Mouse (Mus musculus) hindbrain, embryonic 13.5 days (tissue): ENCODE measurements around the gene Ypel5. TPM values are rescaled to one million over a fixed set of nuclear protein-coding genes. Genes with fewer than 3 reads are reported as not detected.
A peak's percentile ranks its signal among the peaks of the same experiment; 100 is the strongest.

Source experiments
- ATAC-seq: fragments of 200-750 bp; cut with Nextera tagmentation; 2 replicates; pipeline ENCODE4 v1.8.0; 2017; ENCODE audit warnings: moderate TSS enrichment; ENCODE audit not compliant: low FRiP score
- H3K27ac ChIP-seq: fragments of 300-500 bp; sonication (generic); 2 replicates; pipeline ENCODE4 v1.5.1; 2015; ENCODE audit warnings: inconsistent platforms, mild to moderate bottlenecking, moderate library complexity
- H3K27me3 ChIP-seq: fragments of 300-500 bp; sonication (generic); 2 replicates; pipeline ENCODE4 v1.6.1; 2015; ENCODE audit warnings: mild to moderate bottlenecking, inconsistent platforms
- H3K36me3 ChIP-seq: fragments of 300-500 bp; sonication (generic); 2 replicates; pipeline ENCODE4 v1.6.1; 2015; ENCODE audit warnings: mild to moderate bottlenecking, inconsistent platforms
- H3K4me1 ChIP-seq: fragments of 300-500 bp; sonication (generic); replicated peaks from 2 replicates; pipeline ENCODE4 v1.6.1; 2015; ENCODE audit warnings: inconsistent platforms
- H3K4me2 ChIP-seq: fragments of 300-500 bp; sonication (generic); 2 replicates; pipeline ENCODE4 v1.6.1; 2015; ENCODE audit warnings: inconsistent platforms, mild to moderate bottlenecking, moderate library complexity
- H3K4me3 ChIP-seq: fragments of 300-500 bp; sonication (generic); 2 replicates; pipeline ENCODE4 v1.5.1; 2015; ENCODE audit warnings: mild to moderate bottlenecking, inconsistent platforms
- H3K9ac ChIP-seq: fragments of 300-500 bp; sonication (generic); 2 replicates; pipeline ENCODE4 v1.6.1; 2015; ENCODE audit warnings: mild to moderate bottlenecking, inconsistent platforms
- H3K9me3 ChIP-seq: fragments of 300-500 bp; sonication (generic); 2 replicates; pipeline ENCODE4 v1.6.1; 2016; ENCODE audit warnings: inconsistent platforms
- WGBS: fragments of 180-500 bp; shearing (Covaris S2); methylation state at CpG from one replicate; pipeline ENCODE4 v1.1.7; 2015; 5-methylcytosine and 5-hydroxymethylcytosine counted together
- polyA plus RNA-seq: library from polyadenylated mRNA; unstranded; fragments of >200 nt; fragmentation: Nextera tagmentation; extraction: Ambion mirVana; gene quantifications from 2 replicates; pipeline ENCODE4 v1.2.1, GENCODE M21; 2015

The Ypel5 gene
- 112 and 118 TPM in 2 replicates for polyA plus RNA-seq

DNA sequence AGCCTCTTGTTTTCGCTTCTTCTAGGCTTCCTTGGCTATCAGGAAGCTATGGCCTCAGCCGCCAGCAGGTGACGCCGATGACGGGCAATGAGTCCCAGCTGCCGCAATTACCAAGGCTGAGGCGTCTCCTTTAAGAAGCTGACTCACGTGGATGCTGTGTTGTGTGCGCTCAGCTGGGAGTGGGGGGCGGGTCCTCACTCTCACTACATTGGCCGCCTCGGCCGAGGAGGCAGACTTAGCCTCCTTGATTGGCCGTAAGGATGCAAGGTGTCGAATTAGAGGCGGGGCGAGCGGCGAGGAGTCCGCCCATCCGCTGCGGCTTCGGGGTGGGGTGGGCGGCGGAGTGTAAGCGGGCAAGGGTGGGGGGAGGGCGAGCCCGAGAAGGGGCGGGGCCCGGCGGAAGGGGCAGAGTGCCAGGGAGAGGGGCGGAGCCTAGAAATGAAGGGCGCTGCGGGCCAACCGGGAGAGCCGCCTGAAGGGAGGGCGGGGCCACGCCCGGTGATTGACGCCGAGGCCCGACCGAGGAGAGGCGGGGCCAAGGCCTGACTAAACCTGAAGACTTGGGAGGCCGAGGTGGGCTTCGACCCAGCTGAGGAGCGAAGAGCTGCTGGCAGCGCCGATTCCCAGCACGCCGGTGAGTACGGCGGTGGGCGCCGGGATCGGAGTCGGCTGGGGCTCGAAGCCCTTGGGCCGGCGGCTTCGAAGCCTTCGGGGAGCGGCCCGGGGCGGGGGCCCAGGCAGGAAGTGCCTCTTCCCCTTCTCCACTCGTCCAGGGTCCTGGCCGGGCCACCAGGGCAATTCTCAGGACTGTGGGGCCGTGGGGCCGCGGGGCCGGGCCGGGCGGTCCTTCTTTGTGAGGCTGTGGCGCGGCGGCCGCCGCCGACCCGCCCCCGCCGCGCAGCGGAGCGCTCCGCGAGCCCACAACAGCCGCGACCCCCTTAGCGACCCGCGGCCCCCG is at the start of gene Ypel5:
TSS of gene Ypel5 (plus strand) at position 296 of the 958 bp plus-strand sequence.
- under 1% methylated on average over 74 of the region's 93 CpGs for WGBS
- ATAC-seq = peak; percentile 99
- Histone ChIP-seq H3K4me2 (peak within 1 kb of the TSS; percentile 60), H3K4me3 (peak within 1 kb of the TSS; percentile 84), H3K9ac (peak within 1 kb of the TSS; percentile 98), H3K36me3 (no peaks in the 10 kb centered on the region), H3K4me1 (peaks cover 27% of the 10 kb centered on the region), H3K9me3 (no peaks in the 10 kb centered on the region), H3K27ac (peak within 1 kb of the TSS; percentile 99), H3K27me3 (no peaks in the 10 kb centered on the region)

DNA sequence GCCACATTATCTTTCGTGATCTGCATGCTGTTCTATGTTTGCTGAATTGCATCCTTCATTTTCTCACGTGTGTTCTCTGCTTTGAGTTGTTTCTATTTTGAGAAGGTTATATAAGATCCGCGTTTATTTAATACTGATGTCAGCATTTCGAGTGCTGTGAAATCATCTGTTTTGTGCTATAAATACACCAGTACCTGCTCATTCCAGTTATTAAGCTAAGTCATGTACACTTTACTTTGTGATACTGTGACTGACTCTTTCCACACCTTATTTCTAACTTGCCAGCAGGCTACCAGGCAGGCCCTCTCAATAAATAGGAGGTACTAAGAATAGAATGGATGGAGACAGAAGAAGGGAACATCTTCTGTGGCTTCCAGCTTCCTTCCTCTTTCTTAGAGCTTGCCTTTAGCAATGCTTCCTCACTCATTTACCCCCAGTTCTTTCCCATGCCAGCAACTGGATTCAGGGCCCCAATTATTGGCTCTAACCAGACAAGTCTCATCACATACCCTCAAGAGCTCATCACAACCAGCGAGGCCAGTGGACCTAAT is 48.3 kb upstream of the Ypel5 start:
- WGBS = 89% methylated on average over 6 of the region's 6 CpGs
- ATAC-seq = no peak
- 0 out of 2 replicates have a peak, but pooled peaks cover 2% of the 10 kb centered on the region for H3K27me3 ChIP-seq

GRCm38 (mm10) chr17:72793278-72793677 is 43.0 kb upstream of the Ypel5 start:
- Histone ChIP-seq H3K9me3 (no peaks in the 10 kb centered on the region), H3K4me1 (no peaks in the 10 kb centered on the region), H3K27me3 (no peaks in the 10 kb centered on the region), H3K9ac (no peak overlapping the region), H3K4me2 (no peak overlapping the region), H3K4me3 (no peak overlapping the region), H3K27ac (no peak overlapping the region), H3K36me3 (no peaks in the 10 kb centered on the region)
- no peak for ATAC-seq
- WGBS = 88% methylated on average over 4 of the region's 4 CpGs

More for the DNA sequence above, 48.3 kb upstream of the Ypel5 start:
- no peaks in the 10 kb centered on the region for H3K36me3 ChIP-seq
- H3K27ac ChIP-seq = no peak overlapping the region
- no peaks in the 10 kb centered on the region for H3K4me1 ChIP-seq
- no peak overlapping the region for H3K9ac ChIP-seq
- no peak overlapping the region for H3K4me2 ChIP-seq
- no peak overlapping the region for H3K4me3 ChIP-seq
- no peaks in the 10 kb centered on the region for H3K9me3 ChIP-seq

DNA sequence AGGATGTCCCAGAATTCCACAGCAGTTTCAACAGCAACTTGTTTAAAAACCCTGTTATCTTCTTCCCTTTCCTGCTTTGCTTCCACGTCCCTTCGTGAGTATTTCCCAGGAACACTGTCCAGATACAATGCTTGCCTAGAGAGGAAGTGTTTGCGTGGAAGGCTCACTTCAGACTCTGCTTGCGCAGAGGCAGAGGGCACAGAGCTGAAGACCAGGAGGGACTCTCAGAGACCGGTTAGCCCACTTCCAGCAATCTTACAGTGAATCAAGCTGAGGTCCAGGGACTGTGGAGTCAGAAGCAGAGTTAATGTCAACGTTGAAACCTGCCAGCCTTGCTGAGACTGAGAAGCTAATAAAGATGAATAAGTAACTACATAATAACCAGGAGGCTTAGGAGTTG is 41.6 kb upstream of the Ypel5 start:
- H3K9ac ChIP-seq = no peak overlapping the region
- WGBS = 79% methylated on average over 6 of the region's 6 CpGs
- H3K36me3 ChIP-seq = no peaks in the 10 kb centered on the region
- no peak overlapping the region for H3K27ac ChIP-seq
- no peak overlapping the region for H3K4me3 ChIP-seq
- H3K27me3 ChIP-seq = no peaks in the 10 kb centered on the region
- H3K9me3 ChIP-seq = no peaks in the 10 kb centered on the region
- H3K4me2 ChIP-seq = no peak overlapping the region
- ATAC-seq = no peak
- H3K4me1 ChIP-seq = no peaks in the 10 kb centered on the region

DNA sequence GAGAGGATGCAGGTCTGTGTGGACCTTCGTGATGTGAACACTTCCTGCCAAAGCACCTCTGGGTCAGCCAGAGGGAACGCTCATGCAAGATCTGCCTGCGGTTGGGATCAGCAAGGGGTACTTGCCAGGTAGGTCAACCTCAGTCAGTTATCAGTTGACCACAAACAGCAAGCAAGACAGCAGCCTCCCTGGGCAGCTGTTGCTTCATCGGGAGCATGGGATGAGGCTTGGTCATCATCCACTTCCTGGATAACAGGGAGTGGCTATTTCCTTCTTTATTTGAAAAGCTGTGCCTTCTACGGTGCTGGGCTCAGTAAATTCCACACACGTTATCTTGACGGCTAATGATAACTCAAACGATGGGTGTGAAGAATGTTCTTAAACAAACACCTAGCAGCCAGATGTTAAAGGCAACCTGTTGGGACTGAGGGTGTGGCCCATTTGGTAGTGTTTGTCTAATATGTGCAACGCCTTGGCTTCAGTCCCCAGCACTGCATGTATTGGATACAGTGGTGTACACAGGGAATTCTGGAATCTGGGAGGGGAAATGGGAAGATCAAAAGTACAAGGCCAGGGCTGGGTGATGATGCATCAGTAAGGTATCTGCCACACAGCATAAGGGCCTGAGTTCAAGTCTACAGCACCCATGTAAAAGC is 40.7 kb upstream of the Ypel5 start:
- no peaks in the 10 kb centered on the region for H3K27me3 ChIP-seq
- ATAC-seq = no peak
- no peak overlapping the region for H3K4me2 ChIP-seq
- H3K36me3 ChIP-seq = no peaks in the 10 kb centered on the region
- WGBS = 90% methylated on average over 9 of the region's 9 CpGs
- H3K4me1 ChIP-seq = no peaks in the 10 kb centered on the region
- H3K4me3 ChIP-seq = no peak overlapping the region
- H3K9me3 ChIP-seq = no peaks in the 10 kb centered on the region
- no peak overlapping the region for H3K27ac ChIP-seq
- no peak overlapping the region for H3K9ac ChIP-seq

DNA sequence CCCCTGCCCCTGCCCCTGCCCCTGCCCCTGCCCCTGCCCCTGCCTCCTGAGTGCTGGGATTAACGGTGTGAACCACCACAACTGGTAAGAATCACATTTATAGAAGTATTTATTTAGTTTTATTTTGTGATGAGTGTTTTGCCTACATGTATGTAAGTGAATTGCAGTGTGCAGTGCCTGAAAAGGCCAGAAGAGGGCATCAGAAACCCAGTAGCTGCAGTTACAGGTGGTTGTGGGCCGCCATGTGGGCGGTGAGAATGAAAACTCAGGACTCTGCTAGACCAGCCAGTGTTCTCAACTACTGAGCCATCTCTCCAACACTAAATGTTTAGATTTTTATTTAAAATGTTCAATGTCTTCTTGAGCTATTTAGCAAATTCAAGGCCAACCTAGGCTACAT is 39.7 kb upstream of the Ypel5 start:
- no peak for ATAC-seq
- WGBS = 87% methylated on average over 3 of the region's 3 CpGs
- H3K4me2 ChIP-seq = no peak overlapping the region
- H3K4me3 ChIP-seq = no peak overlapping the region
- H3K4me1 ChIP-seq = no peaks in the 10 kb centered on the region
- H3K36me3 ChIP-seq = no peaks in the 10 kb centered on the region
- H3K27ac ChIP-seq = no peak overlapping the region
- H3K9me3 ChIP-seq = no peaks in the 10 kb centered on the region
- H3K27me3 ChIP-seq = no peaks in the 10 kb centered on the region
- H3K9ac ChIP-seq = no peak overlapping the region

DNA sequence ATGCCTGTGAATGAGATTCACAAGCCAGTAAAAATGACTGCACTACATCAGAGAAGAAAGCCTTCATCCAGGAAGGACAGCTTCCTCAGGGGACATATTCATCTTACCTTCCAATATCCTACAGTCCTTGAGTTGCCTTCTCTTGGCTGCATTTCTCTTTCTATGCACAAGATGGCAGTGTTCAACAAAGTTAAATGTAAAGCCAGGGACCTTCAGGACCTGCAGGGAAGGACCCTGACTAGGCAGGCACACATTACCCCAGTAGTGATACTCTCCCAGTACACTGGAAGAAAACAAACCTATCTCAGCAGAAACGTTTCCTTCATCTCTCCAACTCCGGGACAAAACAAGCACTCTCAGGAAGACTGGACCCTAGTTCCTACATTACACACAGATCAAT is 38.4 kb upstream of the Ypel5 start:
- Histone ChIP-seq H3K9ac (no peak overlapping the region), H3K36me3 (no peaks in the 10 kb centered on the region), H3K4me2 (no peak overlapping the region), H3K4me3 (no peak overlapping the region), H3K27ac (no peak overlapping the region), H3K27me3 (no peaks in the 10 kb centered on the region), H3K4me1 (no peaks in the 10 kb centered on the region), H3K9me3 (no peaks in the 10 kb centered on the region)
- peak; percentile 72; the same call in 1 of the 2 replicates for ATAC-seq
- WGBS = 27% methylated on average over 2 of the region's 2 CpGs

DNA sequence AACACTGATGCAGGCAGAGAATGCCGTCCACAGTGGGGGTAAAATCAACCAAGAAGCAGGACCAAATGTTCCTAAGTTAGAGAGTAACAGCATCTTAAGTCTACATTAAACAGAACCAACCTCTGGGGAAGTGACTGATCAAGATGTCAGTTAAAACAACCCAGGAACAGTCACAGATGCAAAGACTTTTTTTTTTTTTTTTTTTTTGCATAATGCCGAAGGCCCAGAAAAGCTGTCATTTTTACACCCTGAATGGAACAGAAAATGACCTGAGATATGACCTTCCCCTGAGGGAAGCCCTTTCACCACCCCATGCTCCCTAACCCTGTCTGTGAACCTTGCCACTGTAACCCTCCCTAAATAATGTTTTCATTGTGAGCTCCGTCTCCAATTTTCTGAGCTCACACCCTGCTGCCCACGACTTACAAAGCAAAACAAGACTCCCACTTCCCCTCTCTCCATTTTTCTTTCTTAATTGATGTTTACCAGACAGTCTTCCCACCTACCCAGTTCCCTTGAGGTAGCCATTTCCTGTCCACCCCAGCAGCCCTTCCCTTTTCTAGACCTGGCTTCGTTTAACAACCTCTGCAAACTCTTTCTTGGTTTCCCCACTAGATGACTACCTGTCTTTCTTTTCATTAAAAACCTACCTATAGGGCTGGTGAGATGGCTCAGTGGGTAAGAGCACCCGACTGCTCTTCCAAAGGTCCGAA is 26.2 kb upstream of the Ypel5 start:
- Histone ChIP-seq H3K27ac (no peak overlapping the region), H3K36me3 (no peaks in the 10 kb centered on the region), H3K9me3 (no peaks in the 10 kb centered on the region), H3K4me2 (no peak overlapping the region), H3K27me3 (no peaks in the 10 kb centered on the region), H3K4me1 (peaks cover 6% of the 10 kb centered on the region; the same call in 1 of the 2 replicates), H3K9ac (no peak overlapping the region), H3K4me3 (no peak overlapping the region)
- no peak for ATAC-seq
- WGBS = 58% methylated on average over 7 of the region's 7 CpGs

- Histone ChIP-seq H3K27ac (0 out of 2 replicates have a peak overlapping the region, but pooled peaks have one; percentile 25), H3K27me3 (no peaks in the 10 kb centered on the region), H3K4me1 (peaks cover 6% of the 10 kb centered on the region; the same call in 1 of the 2 replicates), H3K4me3 (no peak overlapping the region), H3K9ac (0 out of 2 replicates have a peak overlapping the region, but pooled peaks have one; percentile 46), H3K36me3 (no peaks in the 10 kb centered on the region), H3K9me3 (no peaks in the 10 kb centered on the region), H3K4me2 (0 out of 2 replicates have a peak overlapping the region, but pooled peaks have one; percentile 8)
- 16% methylated on average over 12 of the region's 12 CpGs for WGBS
- ATAC-seq = peak; percentile 69; the same call in 1 of the 2 replicates
Observed at GRCm38 (mm10) chr17:72813419-72814315, 22.6 kb upstream of the Ypel5 start.

- 85% methylated on average over 5 of the region's 5 CpGs for WGBS
- no peaks in the 10 kb centered on the region for H3K27me3 ChIP-seq
- no peak overlapping the region for H3K4me2 ChIP-seq
- no peaks in the 10 kb centered on the region for H3K36me3 ChIP-seq
- peaks cover 6% of the 10 kb centered on the region; the same call in 1 of the 2 replicates for H3K4me1 ChIP-seq
- no peak overlapping the region for H3K27ac ChIP-seq
- H3K9me3 ChIP-seq = no peaks in the 10 kb centered on the region
- no peak overlapping the region for H3K9ac ChIP-seq
- H3K4me3 ChIP-seq = no peak overlapping the region
- ATAC-seq = no peak
Observed at GRCm38 (mm10) chr17:72817574-72817973, 18.7 kb upstream of the Ypel5 start.

DNA sequence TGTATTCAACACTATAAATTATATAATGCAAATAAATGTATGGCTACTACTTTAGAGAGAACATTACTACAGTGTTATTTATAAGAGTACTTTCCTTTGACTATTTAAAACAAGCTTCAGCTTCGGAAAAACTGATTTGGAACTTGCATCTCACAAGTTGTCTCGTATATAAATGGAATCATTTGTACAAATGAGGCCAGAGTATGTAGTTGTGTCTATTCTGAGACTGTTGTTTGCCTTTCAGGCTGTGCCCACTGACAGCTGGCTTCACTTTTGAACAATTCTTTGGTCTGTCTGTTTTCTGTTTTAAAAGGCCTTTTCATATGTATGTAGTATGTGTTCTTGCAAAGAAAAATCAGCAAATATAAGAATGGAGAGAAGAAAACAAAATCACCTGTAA is 16.5 kb upstream of the Ypel5 start:
- Histone ChIP-seq H3K27me3 (no peaks in the 10 kb centered on the region), H3K4me1 (no peaks in the 10 kb centered on the region), H3K4me2 (no peak overlapping the region), H3K9ac (no peak overlapping the region), H3K27ac (no peak overlapping the region), H3K9me3 (no peaks in the 10 kb centered on the region), H3K4me3 (no peak overlapping the region), H3K36me3 (no peaks in the 10 kb centered on the region)
- ATAC-seq = no peak
- 78% methylated on average over 2 of the region's 2 CpGs for WGBS
